Mouse (Mus musculus) bone marrow, adult 2 months (tissue): ENCODE data around the gene Siva1. TPM values are rescaled to one million over a fixed set of nuclear protein-coding genes. Genes with fewer than 3 reads are reported as not detected.

Source experiments
- H3K27ac ChIP-seq: fragments of 200-500 bp; 2 replicates; pipeline ENCODE4 v1.5.1; 2012; ENCODE audit warnings: low read depth, mild to moderate bottlenecking, control low read depth, inconsistent platforms, low read length; ENCODE audit not compliant: control insufficient read depth, poor library complexity, insufficient read depth
- H3K4me1 ChIP-seq: fragments of 200-500 bp; 2 replicates; pipeline ENCODE4 v1.6.1; 2011; ENCODE audit warnings: low read length; ENCODE audit not compliant: control insufficient read depth, insufficient read depth
- H3K4me3 ChIP-seq: fragments of 200-500 bp; replicated peaks from 2 replicates; pipeline ENCODE3; 2011; ENCODE audit warnings: mild to moderate bottlenecking, low read depth, low read length, control low read depth; ENCODE audit not compliant: control insufficient read depth
- CTCF ChIP-seq: fragments of 200-500 bp; IDR thresholded peaks from 2 replicates; pipeline ENCODE4 v1.5.1; 2011; ENCODE audit warnings: low read length, control low read depth; ENCODE audit not compliant: control insufficient read depth, insufficient read depth
- POLR2A ChIP-seq: fragments of 200-500 bp; IDR thresholded peaks from 2 replicates; pipeline ENCODE4 v1.6.1; 2011; ENCODE audit warnings: low read depth, mild to moderate bottlenecking, control low read depth, low read length, borderline replicate concordance; ENCODE audit not compliant: control insufficient read depth
- WGBS: fragments of 180-500 bp; shearing (Covaris S2); methylation state at CpG from one replicate; pipeline ENCODE4 v1.1.7; 2018; 5-methylcytosine and 5-hydroxymethylcytosine counted together
- polyA plus RNA-seq: library from polyadenylated mRNA; stranded (reverse); fragments of >200 nt; gene quantifications from 2 replicates; pipeline ENCODE4 v1.2.4, GENCODE M21; 2011; ENCODE audit warnings: low replicate concordance; ENCODE audit not compliant: missing spikeins, insufficient read depth, insufficient read length

The Siva1 gene
- polyA plus RNA-seq, 1 experiment: 81.1 TPM

DNA sequence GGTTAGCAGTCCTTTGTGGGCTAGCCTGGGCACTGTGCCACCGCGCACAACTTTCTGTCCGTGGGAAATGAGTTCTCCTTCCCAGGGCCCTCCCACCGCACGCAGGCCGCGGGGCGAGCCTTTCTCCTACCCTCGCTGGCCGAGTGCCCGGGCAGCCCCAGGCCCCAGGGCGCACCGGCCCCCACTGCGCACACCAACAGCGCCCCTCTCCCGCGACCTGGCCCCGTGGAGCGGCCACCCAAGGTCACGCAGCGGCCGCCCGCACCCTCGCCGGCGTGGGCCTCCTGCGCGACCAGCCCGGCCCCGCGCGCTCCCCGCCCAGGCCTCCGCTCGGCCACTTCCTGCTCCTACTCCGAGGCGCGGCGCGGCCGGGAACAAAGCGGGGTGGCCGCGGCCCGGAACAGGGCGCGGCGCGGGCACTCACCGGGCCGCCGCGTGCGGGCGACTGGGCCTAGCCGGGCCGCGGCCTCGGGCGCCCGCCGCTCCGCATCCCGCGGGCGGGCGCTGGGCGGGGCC is 29.2 kb downstream of the Siva1 start:
- TF ChIP-seq CTCF (no peak), POLR2A (no peak; the same call in 1 of the 2 replicates)
- Histone ChIP-seq H3K4me3 (peak overlapping the region; percentile 75), H3K4me1 (no peaks in the 10 kb centered on the region; the same call in 1 of the 2 replicates), H3K27ac (peak overlapping the region; percentile 94)
- WGBS: 3% methylated on average over 67 of the region's 68 CpGs

DNA sequence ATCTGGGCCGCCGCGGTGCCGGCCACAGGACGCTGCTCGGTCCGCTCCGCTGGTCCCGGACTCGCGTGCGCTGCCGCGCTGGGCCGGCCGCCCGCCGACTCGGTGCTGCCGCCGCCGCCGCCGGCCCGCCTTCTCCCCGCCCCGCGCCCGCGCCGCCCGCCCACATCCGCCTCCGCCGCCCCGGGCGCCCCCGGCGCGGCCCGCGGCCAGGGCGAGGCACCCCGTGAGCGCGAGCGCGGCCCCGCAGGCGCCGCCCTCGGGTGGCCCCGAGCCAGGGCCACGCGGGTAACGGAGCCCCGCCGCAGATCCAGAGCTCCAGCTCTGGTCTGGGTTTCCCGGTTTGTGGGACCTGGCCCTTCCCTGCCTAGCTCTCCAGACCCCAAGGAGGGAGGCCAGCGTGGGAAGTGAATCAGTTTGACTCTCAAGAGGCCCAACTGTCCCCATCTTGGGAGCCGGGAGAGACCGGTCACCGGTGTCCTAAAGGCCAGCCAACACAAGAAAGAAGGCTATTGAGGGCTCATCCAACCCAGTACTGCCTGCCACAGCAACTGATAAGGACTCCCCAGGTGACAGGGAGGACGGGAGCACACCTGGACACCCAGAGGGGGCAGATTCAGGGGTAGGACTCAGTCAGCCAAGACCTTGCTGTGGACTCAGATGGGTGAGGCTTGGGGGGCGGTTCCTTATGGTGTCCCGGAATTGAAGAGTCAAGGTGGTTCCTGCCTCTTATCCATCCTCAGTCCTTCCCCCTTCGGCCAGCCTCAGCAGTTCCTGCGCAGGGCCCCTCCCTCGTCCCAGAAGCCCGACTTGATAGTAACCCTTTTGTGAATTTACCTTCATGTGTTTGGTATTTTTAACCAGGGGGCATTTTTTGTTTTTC is 29.9 kb downstream of the Siva1 start, which contains the start of gene Akt1:
Gene Akt1 (minus strand): TSS at position 753 of the 880 bp plus-strand sequence.
- TF ChIP-seq POLR2A: peak; percentile 16; the same call in 1 of the 2 replicates
- TF ChIP-seq CTCF: no peak
- WGBS: 8% methylated on average over 70 of the region's 70 CpGs
- H3K27ac ChIP-seq: peak within 1 kb of the TSS; percentile 94
- no peaks in the 10 kb centered on the region; the same call in 1 of the 2 replicates for H3K4me1 ChIP-seq
- H3K4me3 ChIP-seq: peak within 1 kb of the TSS; percentile 75

DNA sequence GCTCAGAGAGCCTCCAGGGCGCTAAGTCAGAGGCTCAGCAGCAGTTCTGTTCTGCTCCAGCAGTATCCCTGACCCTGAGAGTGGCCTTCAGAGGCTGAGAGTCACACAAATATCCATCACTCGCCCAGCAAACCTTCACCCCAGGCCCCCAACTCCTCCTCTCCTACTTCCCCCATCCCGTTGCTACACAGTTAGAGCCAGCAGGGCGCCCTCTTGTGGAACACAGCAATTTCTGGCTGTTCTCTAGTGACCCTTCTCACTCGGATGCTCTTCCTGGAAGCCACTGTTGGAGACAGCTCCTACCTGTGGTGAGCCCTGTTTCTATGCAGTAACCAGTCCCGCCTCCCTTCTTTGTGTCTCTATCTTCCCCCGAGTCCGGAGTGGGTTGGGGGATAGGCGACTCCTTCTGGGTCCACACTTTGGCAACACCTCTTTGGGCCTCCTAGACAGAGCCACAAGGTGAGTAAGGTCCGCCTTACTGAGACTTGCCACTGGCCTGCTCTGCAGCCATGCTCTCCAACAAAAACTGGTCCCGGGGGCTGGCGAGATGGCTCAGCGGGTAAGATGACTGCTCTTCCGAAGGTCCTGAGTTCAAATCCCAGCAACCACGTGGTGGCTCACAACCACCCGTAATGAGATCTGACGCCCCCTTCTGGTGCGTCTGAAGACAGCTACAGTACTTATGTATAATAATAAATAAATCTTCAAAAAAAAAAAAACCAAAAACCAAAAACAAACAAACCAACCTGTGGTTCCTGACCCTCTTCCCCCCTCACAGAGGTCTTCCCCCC is 31.0 kb downstream of the Siva1 start:
- peak overlapping the region; percentile 94 for H3K27ac ChIP-seq
- WGBS: 18% methylated on average over 18 of the region's 18 CpGs
- H3K4me3 ChIP-seq: peak overlapping the region; percentile 33
- TF ChIP-seq CTCF: peak; percentile 92
- TF ChIP-seq POLR2A: no peak
- no peaks in the 10 kb centered on the region; the same call in 1 of the 2 replicates for H3K4me1 ChIP-seq

DNA sequence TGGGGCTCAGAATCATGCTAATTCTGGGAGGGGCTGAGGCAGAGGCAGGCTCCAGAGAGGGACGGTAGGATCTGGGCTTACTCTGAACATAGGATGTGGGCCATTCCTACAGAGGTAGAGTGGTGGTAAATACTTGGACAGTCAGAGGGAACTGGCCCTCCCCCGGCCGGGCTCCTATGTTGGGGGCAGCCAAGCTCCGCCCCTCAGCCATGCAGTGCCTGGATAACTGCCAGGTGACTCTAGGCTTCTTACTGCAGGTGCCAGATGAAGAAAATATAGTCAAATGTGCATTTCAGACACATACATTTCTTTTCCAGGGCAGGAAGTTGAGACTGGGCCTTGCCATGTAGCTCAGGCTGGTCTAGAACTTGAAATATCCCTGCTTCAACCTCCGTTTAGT is 32.6 kb downstream of the Siva1 start:
- no peaks in the 10 kb centered on the region; the same call in 1 of the 2 replicates for H3K4me1 ChIP-seq
- no peak overlapping the region for H3K27ac ChIP-seq
- TF ChIP-seq POLR2A: no peak
- TF ChIP-seq CTCF: no peak
- no peak overlapping the region for H3K4me3 ChIP-seq
- WGBS: 48% methylated on average over 5 of the region's 5 CpGs

DNA sequence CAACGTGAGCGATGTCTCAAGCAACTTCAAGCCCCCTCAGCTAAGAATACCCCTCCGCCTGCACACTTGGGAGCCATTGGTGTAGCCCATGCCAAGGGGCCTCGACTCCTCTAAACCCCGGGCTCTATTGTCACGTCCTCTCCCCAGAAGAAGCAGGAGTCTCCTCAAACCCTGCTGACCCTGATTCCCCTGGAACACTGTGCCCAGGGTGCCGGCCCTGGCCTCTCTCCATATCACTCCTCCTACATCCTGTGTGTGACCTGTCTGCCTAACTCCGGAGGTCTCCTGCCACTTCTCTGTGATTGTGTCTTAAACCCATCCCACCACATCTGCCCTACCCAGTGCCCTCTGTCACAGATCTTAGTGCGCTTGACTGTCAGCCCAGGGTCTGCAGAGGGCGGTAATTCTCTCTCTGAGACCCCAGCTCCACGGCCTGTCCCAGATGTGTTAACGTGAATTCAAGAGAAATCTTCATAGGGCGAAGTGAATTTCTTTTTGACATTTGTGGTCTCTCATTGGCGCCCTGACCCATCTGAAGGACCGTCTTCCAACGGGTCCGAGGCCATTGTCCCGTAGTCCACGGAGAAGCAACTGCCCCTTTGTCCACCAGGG is 33.6 kb downstream of the Siva1 start:
- WGBS: 42% methylated on average over 19 of the region's 19 CpGs
- no peak for TF ChIP-seq POLR2A
- TF ChIP-seq CTCF: no peak
- Histone ChIP-seq H3K27ac (peak overlapping the region; percentile 66; the same call in 1 of the 2 replicates), H3K4me1 (no peaks in the 10 kb centered on the region; the same call in 1 of the 2 replicates), H3K4me3 (peak overlapping the region; percentile 62)

DNA sequence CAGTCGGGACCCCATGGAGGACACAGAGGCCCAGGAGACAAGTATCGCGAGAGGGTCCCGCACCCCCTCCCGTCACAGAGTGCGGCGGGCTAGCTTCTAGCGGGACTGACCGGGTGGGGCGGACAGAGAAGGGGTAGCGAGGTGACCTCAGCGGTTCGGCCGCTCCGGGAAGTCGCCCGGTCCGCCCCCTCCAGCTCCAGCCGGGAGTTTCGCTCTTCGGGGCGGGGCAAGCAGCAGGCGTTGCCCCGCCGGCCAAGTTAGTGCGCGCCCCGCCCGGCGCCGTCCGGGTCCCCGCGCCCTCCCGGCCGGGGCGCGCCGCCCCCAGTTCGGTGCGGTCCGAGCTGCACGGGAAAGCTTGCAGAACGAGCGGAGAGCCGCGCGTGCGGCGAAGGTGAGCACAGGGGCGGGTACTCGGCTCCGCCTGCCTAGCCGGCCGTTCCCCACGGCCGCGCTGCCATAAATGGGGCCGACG is 34.1 kb downstream of the Siva1 start, which contains the start of gene Zbtb42:
Gene Zbtb42 (plus strand): TSS at position 274 of the 472 bp plus-strand sequence.
- no peak for TF ChIP-seq POLR2A
- no peak for TF ChIP-seq CTCF
- under 1% methylated on average over 51 of the region's 60 CpGs for WGBS
- H3K4me3 ChIP-seq: peak within 1 kb of the TSS; percentile 62
- no peaks in the 10 kb centered on the region; the same call in 1 of the 2 replicates for H3K4me1 ChIP-seq
- peak within 1 kb of the TSS; percentile 66 for H3K27ac ChIP-seq

DNA sequence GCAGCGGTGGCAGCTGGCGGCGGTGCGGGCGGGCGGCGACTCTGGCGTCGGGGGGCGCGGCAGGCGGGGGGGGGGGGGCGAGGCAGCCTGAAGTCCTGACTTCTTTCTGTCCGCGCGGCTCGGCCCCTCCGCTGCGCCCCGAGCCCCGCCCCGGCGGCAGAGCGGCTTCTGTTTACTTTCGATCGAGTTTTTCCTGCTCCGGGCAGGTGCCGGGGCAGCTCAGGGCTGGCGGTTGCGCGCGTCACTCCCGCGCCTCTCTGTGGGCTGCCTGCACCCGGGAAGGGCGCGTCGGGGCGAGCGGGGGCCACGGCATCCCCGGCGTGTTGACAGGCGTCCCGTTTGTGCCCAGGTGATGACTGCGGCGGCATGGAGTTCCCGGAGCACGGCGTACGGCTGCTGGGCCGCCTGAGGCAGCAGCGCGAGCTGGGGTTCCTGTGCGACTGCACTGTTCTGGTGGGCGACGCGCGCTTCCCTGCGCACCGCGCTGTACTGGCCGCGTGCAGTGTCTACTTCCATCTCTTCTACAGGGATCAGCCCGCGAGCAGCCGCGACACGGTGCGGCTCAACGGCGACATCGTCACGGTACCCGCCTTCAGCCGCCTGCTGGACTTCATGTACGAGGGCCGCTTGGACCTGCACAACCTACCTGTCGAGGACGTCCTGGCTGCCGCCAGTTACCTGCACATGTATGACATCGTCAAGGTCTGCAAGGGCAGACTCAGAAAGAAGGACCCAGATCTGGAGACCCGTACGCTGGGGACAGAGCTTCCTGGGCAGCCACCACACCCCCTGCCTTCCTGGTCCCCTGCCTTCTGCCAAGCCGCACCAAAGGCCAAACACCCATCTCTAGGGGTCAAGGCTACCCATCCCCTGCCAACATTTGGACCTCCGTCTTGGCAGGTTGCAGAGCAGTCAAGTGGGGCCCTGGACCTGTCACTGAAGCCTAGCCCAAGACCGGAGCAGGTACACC is 34.8 kb downstream of the Siva1 start:
- TF ChIP-seq CTCF: no peak
- no peak for TF ChIP-seq POLR2A
- H3K27ac ChIP-seq: peak overlapping the region; percentile 66
- H3K4me1 ChIP-seq: no peaks in the 10 kb centered on the region; the same call in 1 of the 2 replicates
- H3K4me3 ChIP-seq: peak overlapping the region; percentile 62
- WGBS: 8% methylated on average over 71 of the region's 87 CpGs
